Mouse (Mus musculus): ENCODE measurements around the gene Chmp2b.

- TF ChIP-seq ELF1 (IDR thresholded peaks at IDR 0.05; ENCODE audit: low read depth, low read length) (no peak), POLR2A (IDR thresholded peaks at IDR 0.05; ENCODE audit: low read depth, low read length) (no peak), CTCF (conservative IDR thresholded peaks at IDR 0.05 in 1 of 2, IDR thresholded peaks at IDR 0.05 in 1 of 2; ENCODE audit: low read depth in 2 of 2, low read length in 2 of 2) (no peak), MAZ (IDR thresholded peaks at IDR 0.05; ENCODE audit: low read depth, low read length) (no peak), ZNF384 (IDR thresholded peaks at IDR 0.05; ENCODE audit: low read depth, low read length) (no peak), POLR2AphosphoS2 (IDR thresholded peaks at IDR 0.05; ENCODE audit: low read depth, low read length) (no peak), NRF1 (IDR thresholded peaks at IDR 0.05; ENCODE audit: low read depth, low read length) (no peak), SMC3 (IDR thresholded peaks at IDR 0.05; ENCODE audit: low read depth, low read length) (no peak), E2F4 (IDR thresholded peaks at IDR 0.05; ENCODE audit: insufficient replicate concordance, low read depth, low read length) (no peak)
Measured at GRCm38 (mm10) chr16:65548960-65549359, 13.6 kb downstream of the Chmp2b start.
